Mouse (Mus musculus): ENCODE results near the gene Mnat1. TPM values are rescaled to one million over a fixed set of nuclear protein-coding genes. Genes with fewer than 3 reads are reported as not detected.

Mnat1 gene
- polyA plus RNA-seq, 1 experiment from 2014 or later: 37.6 TPM

DNA sequence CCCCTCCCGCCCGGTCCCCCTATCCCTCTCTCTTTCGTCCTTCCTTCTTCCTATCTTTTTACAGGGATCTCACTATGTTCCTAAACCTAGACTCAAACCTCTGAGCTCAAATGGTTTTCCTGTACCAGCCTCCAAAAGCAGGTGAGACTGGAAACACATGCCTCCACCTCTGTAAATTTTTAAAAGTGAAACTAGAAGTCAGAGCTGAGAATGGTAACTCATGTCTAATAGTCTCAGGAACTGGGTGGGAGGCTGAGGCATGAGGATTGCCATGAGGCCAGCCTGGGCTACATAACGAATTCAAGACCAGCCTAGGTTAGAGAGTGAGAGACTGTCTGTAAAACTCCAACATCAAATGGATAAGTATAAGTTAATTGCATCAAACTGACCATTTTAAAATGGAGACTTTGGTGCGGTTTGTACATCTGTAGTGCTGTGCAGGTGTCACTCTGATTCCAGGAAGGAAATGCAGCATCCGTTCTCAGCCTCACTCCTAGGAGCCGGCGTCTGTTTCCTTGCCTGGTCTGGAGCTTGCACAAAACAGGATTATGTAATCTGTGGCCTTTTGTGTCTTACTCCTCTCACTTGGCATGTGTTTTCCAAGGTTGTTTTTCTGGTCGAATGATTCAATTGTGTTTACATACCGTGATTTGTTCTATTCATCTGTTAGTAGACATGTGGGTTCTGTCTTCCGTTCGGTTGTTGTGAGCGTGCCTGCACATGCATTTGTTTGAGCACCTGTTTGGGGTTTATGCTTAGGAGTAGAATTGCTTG lies 39.1 kb downstream of the Mnat1 start:
- Histone ChIP-seq H3K9ac (ENCODE audit: low read length) (no peak overlapping the region), H3K4me2 (ENCODE audit: low read depth, low read length, severe bottlenecking) (no peak overlapping the region), H3K27me3 (ENCODE audit: control insufficient read depth, insufficient read depth, low read length) (no peaks in the 10 kb centered on the region), H3K4me1 (replicated peaks; ENCODE audit: control insufficient read depth, insufficient read depth, low read length) (no peaks in the 10 kb centered on the region; the same call in 1 of the 2 replicates), H3K27ac (ENCODE audit: low read depth, low read length) (no peak overlapping the region), H3K36me3 (ENCODE audit: control insufficient read depth, insufficient read depth, low read length) (no peaks in the 10 kb centered on the region), H3K4me3 (ENCODE audit: low read depth, low read length) (no peak overlapping the region), H3K9me3 (ENCODE audit: control insufficient read depth, low read length) (no peaks in the 10 kb centered on the region)
- no peak for ATAC-seq (replicated peaks; ENCODE audit: low FRiP score)
- 57% methylated on average over 13 of the region's 13 CpGs for WGBS
- DNase-seq (ENCODE audit: low spot score): no peak

DNA sequence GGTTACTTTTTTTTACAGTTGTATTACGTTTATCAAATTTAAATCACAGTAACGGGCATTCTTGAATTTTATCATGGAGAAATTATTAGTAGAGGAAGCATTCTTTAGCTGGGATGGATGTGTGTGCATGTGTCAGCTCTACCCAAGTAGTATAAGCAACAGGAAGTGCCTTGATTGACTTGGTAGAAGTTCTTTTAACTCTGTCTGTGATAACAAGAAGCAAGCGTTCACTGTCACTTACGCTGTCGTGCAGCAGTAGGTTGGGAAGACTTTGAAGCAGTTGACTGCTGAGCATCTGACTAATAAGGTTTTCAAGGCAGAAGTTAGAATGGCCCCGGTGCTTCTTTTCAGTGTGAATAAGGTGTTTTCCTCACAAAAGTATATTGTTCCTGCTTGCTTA lies 47.3 kb downstream of the Mnat1 start:
- Histone ChIP-seq H3K4me2 (ENCODE audit: low read depth, low read length, severe bottlenecking) (no peak overlapping the region), H3K4me1 (replicated peaks; ENCODE audit: control insufficient read depth, insufficient read depth, low read length) (no peaks in the 10 kb centered on the region), H3K36me3 (ENCODE audit: control insufficient read depth, insufficient read depth, low read length) (0 out of 2 replicates have a peak, but pooled peaks cover 2% of the 10 kb centered on the region), H3K9ac (ENCODE audit: low read length) (no peak overlapping the region), H3K4me3 (ENCODE audit: low read depth, low read length) (no peak overlapping the region), H3K27me3 (ENCODE audit: control insufficient read depth, insufficient read depth, low read length) (no peaks in the 10 kb centered on the region), H3K9me3 (ENCODE audit: control insufficient read depth, low read length) (no peaks in the 10 kb centered on the region; the same call in 1 of the 2 replicates), H3K27ac (ENCODE audit: low read depth, low read length) (no peak overlapping the region)
- WGBS: 91% methylated on average over 6 of the region's 6 CpGs
- DNase-seq (ENCODE audit: low spot score): no peak
- no peak for ATAC-seq (replicated peaks; ENCODE audit: low FRiP score)

DNA sequence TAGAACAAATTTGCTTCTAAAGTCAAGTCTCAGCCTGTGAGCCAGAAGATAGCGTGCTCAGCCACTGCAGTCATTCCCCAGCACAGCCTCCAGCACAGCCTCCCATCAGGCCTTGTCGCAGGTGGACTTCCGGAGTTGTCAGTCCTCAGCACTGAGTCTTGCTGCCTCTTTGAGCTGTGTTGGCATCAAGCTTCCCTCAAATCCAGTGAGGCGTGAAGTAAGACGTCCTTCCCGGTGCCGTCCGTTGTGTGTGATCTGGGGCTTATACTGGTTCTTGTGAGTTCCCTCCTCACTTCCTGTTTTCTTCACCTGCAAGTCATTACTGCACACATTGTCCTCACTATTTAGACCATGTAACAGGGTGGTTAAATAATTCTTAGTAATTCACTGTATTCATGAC lies 60.4 kb downstream of the Mnat1 start:
- Histone ChIP-seq H3K4me2 (ENCODE audit: low read depth, low read length, severe bottlenecking) (no peak overlapping the region), H3K27ac (ENCODE audit: low read depth, low read length) (no peak overlapping the region), H3K9ac (ENCODE audit: low read length) (no peak overlapping the region), H3K4me3 (ENCODE audit: low read depth, low read length) (no peak overlapping the region), H3K4me1 (replicated peaks; ENCODE audit: control insufficient read depth, insufficient read depth, low read length) (no peaks in the 10 kb centered on the region), H3K9me3 (ENCODE audit: control insufficient read depth, low read length) (no peaks in the 10 kb centered on the region), H3K27me3 (ENCODE audit: control insufficient read depth, insufficient read depth, low read length) (no peaks in the 10 kb centered on the region), H3K36me3 (ENCODE audit: control insufficient read depth, insufficient read depth, low read length) (no peaks in the 10 kb centered on the region)
- no peak for DNase-seq (ENCODE audit: low spot score)
- no peak for ATAC-seq (replicated peaks; ENCODE audit: low FRiP score)
- 64% methylated on average over 8 of the region's 8 CpGs for WGBS

DNA sequence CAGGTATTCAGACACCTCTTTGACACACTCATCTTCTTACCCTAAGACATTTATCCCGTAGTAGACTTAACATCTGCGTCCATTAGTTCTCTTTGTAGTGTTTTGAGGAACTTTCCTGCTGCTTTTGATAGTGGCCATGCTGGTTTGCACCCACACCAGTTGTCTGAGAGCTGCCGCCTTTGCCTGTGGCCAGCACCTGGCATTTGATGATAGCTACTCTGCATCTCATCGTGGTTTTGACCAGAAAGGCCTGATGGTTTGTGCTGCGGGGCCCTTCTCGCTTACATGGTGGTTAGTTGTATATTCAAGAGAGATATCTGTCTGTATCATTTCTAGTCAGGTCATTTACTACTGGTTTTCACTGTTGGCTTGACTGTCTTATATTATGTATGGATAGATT lies 73.8 kb downstream of the Mnat1 start:
- no peaks in the 10 kb centered on the region for H3K36me3 ChIP-seq (ENCODE audit: control insufficient read depth, insufficient read depth, low read length)
- DNase-seq (ENCODE audit: low spot score) (no peak), ATAC-seq (replicated peaks; ENCODE audit: low FRiP score) (no peak)
- H3K4me3 ChIP-seq (ENCODE audit: low read depth, low read length): no peak overlapping the region
- H3K4me1 ChIP-seq (replicated peaks; ENCODE audit: control insufficient read depth, insufficient read depth, low read length): no peaks in the 10 kb centered on the region
- no peaks in the 10 kb centered on the region for H3K27me3 ChIP-seq (ENCODE audit: control insufficient read depth, insufficient read depth, low read length)
- no peak overlapping the region for H3K27ac ChIP-seq (ENCODE audit: low read depth, low read length)
- no peak overlapping the region for H3K4me2 ChIP-seq (ENCODE audit: low read depth, low read length, severe bottlenecking)
- 95% methylated on average over 6 of the region's 6 CpGs for WGBS
- no peaks in the 10 kb centered on the region for H3K9me3 ChIP-seq (ENCODE audit: control insufficient read depth, low read length)
- H3K9ac ChIP-seq (ENCODE audit: low read length): no peak overlapping the region

DNA sequence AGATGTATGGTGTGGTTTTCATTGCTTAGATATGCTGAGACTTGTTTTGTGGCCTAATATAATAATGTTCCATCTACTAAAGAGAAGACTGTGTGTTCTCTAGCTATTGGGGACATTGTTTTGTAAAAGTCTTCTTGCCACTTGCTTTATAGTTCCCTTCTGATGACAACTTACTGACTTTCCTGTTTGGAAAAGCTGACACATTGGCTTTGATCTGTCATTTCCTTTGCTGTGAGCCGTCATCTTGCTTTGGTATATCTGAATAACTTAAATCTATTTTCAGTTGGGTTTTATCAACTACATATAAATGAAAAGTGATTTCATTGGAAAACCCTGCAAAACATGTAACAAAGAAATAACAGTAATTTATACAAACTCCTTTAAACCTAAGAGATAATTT lies 74.9 kb downstream of the Mnat1 start:
- Histone ChIP-seq H3K27me3 (ENCODE audit: control insufficient read depth, insufficient read depth, low read length) (no peaks in the 10 kb centered on the region), H3K9ac (ENCODE audit: low read length) (no peak overlapping the region), H3K36me3 (ENCODE audit: control insufficient read depth, insufficient read depth, low read length) (no peaks in the 10 kb centered on the region), H3K9me3 (ENCODE audit: control insufficient read depth, low read length) (no peaks in the 10 kb centered on the region), H3K4me1 (replicated peaks; ENCODE audit: control insufficient read depth, insufficient read depth, low read length) (no peaks in the 10 kb centered on the region), H3K4me3 (ENCODE audit: low read depth, low read length) (no peak overlapping the region), H3K4me2 (ENCODE audit: low read depth, low read length, severe bottlenecking) (no peak overlapping the region), H3K27ac (ENCODE audit: low read depth, low read length) (no peak overlapping the region)
- 96% methylated on average over 1 of the region's 1 CpGs for WGBS
- DNase-seq (ENCODE audit: low spot score) (no peak), ATAC-seq (replicated peaks; ENCODE audit: low FRiP score) (no peak)

DNA sequence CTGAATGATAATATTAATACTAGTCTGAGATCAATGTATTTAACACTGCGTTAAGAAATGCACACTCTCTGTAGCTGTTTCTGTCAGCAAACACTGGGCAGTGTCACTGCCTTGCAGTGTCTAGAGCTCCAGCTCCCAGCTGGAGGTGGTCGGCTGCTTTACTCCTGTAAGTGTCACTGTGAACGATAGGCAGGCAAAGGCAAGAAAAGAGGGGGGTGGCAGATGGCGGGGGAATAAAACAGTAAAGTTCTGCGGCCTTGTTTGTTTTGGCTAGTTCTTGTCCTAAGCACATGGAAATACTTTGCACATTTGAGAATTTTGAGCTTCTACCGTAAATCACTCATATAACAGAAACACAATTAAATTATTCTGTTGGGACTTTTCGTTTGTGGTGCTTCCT lies 75.9 kb downstream of the Mnat1 start:
- no peak for DNase-seq (ENCODE audit: low spot score)
- Histone ChIP-seq H3K9me3 (ENCODE audit: control insufficient read depth, low read length) (no peaks in the 10 kb centered on the region), H3K4me2 (ENCODE audit: low read depth, low read length, severe bottlenecking) (no peak overlapping the region), H3K4me3 (ENCODE audit: low read depth, low read length) (no peak overlapping the region), H3K9ac (ENCODE audit: low read length) (no peak overlapping the region), H3K27me3 (ENCODE audit: control insufficient read depth, insufficient read depth, low read length) (no peaks in the 10 kb centered on the region), H3K4me1 (replicated peaks; ENCODE audit: control insufficient read depth, insufficient read depth, low read length) (no peaks in the 10 kb centered on the region), H3K27ac (ENCODE audit: low read depth, low read length) (no peak overlapping the region), H3K36me3 (ENCODE audit: control insufficient read depth, insufficient read depth, low read length) (no peaks in the 10 kb centered on the region)
- no peak for ATAC-seq (replicated peaks; ENCODE audit: low FRiP score)
- 76% methylated on average over 7 of the region's 7 CpGs for WGBS

DNA sequence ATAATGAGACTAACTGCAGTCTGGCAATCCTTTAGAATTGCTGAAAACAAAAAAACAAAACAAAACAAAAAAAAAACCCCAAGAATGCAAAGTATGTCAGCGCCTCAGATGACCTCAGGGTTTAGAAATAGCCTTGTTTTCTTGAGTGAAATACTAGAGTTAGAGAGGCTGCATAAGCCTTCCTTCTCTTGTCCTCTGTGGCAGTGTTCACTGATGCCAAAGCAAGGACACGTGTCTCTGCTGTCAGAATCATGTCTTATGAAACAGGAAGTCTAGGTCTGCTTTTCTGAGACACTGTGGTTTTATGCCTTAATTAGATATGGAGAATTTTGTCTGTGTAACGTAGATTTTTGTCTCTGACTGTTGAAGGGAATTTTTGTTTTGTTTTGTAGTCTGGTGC lies 78.1 kb downstream of the Mnat1 start:
- H3K9me3 ChIP-seq (ENCODE audit: control insufficient read depth, low read length): no peaks in the 10 kb centered on the region
- ATAC-seq (replicated peaks; ENCODE audit: low FRiP score) (no peak), DNase-seq (ENCODE audit: low spot score) (no peak)
- H3K9ac ChIP-seq (ENCODE audit: low read length): no peak overlapping the region
- no peaks in the 10 kb centered on the region for H3K36me3 ChIP-seq (ENCODE audit: control insufficient read depth, insufficient read depth, low read length)
- H3K4me1 ChIP-seq (replicated peaks; ENCODE audit: control insufficient read depth, insufficient read depth, low read length): no peaks in the 10 kb centered on the region
- H3K4me3 ChIP-seq (ENCODE audit: low read depth, low read length): no peak overlapping the region
- H3K27me3 ChIP-seq (ENCODE audit: control insufficient read depth, insufficient read depth, low read length): no peaks in the 10 kb centered on the region
- 48% methylated on average over 3 of the region's 3 CpGs for WGBS
- no peak overlapping the region for H3K27ac ChIP-seq (ENCODE audit: low read depth, low read length)
- no peak overlapping the region for H3K4me2 ChIP-seq (ENCODE audit: low read depth, low read length, severe bottlenecking)

DNA sequence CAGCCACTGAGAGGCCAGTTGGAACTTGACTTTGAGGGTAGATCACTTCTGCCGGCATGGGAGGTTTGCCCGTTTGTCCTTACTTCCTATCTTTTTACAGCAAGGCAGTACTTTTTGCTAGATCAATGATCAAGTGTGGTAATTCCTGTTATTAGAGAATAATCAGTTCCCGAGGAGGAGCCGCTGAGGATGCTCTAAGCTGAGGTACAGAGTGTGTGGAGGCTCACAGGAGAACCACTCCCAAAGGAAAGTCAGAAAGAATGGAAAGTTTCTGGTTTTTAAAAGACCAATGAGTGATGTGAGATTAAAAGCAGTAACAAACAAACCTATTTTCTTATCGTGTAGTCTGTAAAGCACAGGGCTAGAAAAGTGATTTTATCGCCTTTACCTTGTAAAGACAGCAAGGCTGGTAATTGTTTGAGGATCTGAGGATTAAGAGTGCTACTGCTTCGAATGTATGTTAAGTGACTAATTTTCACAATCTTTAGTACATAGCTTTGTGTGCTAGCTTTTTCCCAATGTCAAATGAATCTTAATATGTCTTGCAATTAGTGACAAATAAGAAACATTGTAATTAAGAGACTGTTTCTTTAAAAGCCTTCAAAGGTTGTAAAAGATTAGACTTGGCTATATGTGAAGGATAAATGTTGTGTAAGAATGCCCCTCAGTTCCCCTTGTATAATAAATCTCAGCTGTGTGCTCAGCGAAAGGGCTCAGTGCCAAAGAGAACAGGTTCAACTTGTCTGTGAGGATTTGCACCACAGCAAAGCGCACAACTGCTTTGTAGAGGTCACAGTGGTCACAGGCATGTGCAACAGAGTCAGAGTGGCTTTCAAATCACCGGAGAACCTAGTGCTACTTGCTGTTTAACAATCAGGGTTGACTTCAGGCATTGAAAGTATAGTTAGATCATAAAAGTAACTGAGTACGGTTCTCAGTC lies 82.5 kb downstream of the Mnat1 start:
- H3K27me3 ChIP-seq (ENCODE audit: control insufficient read depth, insufficient read depth, low read length): no peaks in the 10 kb centered on the region
- H3K4me1 ChIP-seq (replicated peaks; ENCODE audit: control insufficient read depth, insufficient read depth, low read length): no peaks in the 10 kb centered on the region
- H3K4me2 ChIP-seq (ENCODE audit: low read depth, low read length, severe bottlenecking): no peak overlapping the region
- no peak overlapping the region for H3K27ac ChIP-seq (ENCODE audit: low read depth, low read length)
- no peaks in the 10 kb centered on the region for H3K9me3 ChIP-seq (ENCODE audit: control insufficient read depth, low read length)
- no peak for DNase-seq (ENCODE audit: low spot score)
- no peaks in the 10 kb centered on the region for H3K36me3 ChIP-seq (ENCODE audit: control insufficient read depth, insufficient read depth, low read length)
- 83% methylated on average over 11 of the region's 11 CpGs for WGBS
- H3K9ac ChIP-seq (ENCODE audit: low read length): no peak overlapping the region
- ATAC-seq (replicated peaks; ENCODE audit: low FRiP score): no peak
- H3K4me3 ChIP-seq (ENCODE audit: low read depth, low read length): no peak overlapping the region

Measured in forebrain, embryonic 11.5 days (tissue).